Mouse (Mus musculus) hindbrain, embryonic 15.5 days (tissue): Measurements from ENCODE around the gene Lefty1. TPM values are rescaled to one million over a fixed set of nuclear protein-coding genes. Genes with fewer than 3 reads are reported as not detected.

Experiments
- ATAC-seq: fragments of 200-750 bp; cut with Nextera tagmentation; 2 replicates; pipeline ENCODE4 v1.8.0; 2017; ENCODE audit warnings: low read depth, moderate number of reproducible peaks, moderate TSS enrichment; ENCODE audit not compliant: low FRiP score
- H3K27ac ChIP-seq: fragments of 300-500 bp; sonication (generic); replicated peaks from 2 replicates; pipeline ENCODE4 v1.5.1; 2015; ENCODE audit warnings: mild to moderate bottlenecking, inconsistent platforms
- H3K27me3 ChIP-seq: fragments of 300-500 bp; sonication (generic); 2 replicates; pipeline ENCODE4 v1.6.1; 2015; ENCODE audit warnings: control low read depth, inconsistent platforms
- H3K36me3 ChIP-seq: fragments of 300-500 bp; sonication (generic); 2 replicates; pipeline ENCODE4 v1.6.1; 2015; ENCODE audit warnings: control low read depth, inconsistent platforms
- H3K4me1 ChIP-seq: fragments of 300-500 bp; sonication (generic); replicated peaks from 2 replicates; pipeline ENCODE4 v1.6.1; 2015; ENCODE audit warnings: control low read depth, inconsistent platforms
- H3K4me2 ChIP-seq: fragments of 300-500 bp; sonication (generic); 2 replicates; pipeline ENCODE4 v1.6.1; 2015; ENCODE audit warnings: moderate library complexity, mild to moderate bottlenecking, inconsistent platforms
- H3K4me3 ChIP-seq: fragments of 300-500 bp; sonication (generic); 2 replicates; pipeline ENCODE4 v1.5.1; 2015; ENCODE audit warnings: mild to moderate bottlenecking, inconsistent platforms
- H3K9ac ChIP-seq: fragments of 300-500 bp; sonication (generic); 2 replicates; pipeline ENCODE4 v1.6.1; 2015; ENCODE audit warnings: inconsistent platforms
- H3K9me3 ChIP-seq: fragments of 300-500 bp; sonication (generic); 2 replicates; pipeline ENCODE4 v1.6.1; 2016; ENCODE audit warnings: control low read depth, inconsistent platforms
- WGBS: fragments of 180-500 bp; shearing (Covaris S2); methylation state at CpG from one replicate; pipeline ENCODE4 v1.1.7; 2015; 5-methylcytosine and 5-hydroxymethylcytosine counted together
- polyA plus RNA-seq: library from polyadenylated mRNA; unstranded; fragments of >200 nt; fragmentation: Nextera tagmentation; extraction: Ambion mirVana; gene quantifications from 2 replicates; pipeline ENCODE4 v1.2.1, GENCODE M21; 2015

The Lefty1 gene
- polyA plus RNA-seq, 1 experiment from 2014 or later, result 0.16 TPM

GRCm38 (mm10) chr1:180943896-180944295, 9.1 kb downstream of the Lefty1 start:
- Histone ChIP-seq H3K27ac (no peak overlapping the region), H3K9ac (no peak overlapping the region), H3K36me3 (no peaks in the 10 kb centered on the region), H3K27me3 (peaks cover 39% of the 10 kb centered on the region), H3K4me2 (no peak overlapping the region), H3K9me3 (no peaks in the 10 kb centered on the region), H3K4me1 (peaks cover 26% of the 10 kb centered on the region), H3K4me3 (no peak overlapping the region)
- no peak for ATAC-seq
- WGBS, result 71% methylated on average over 1 of the region's 1 CpGs

- H3K4me1 ChIP-seq, result peaks cover 26% of the 10 kb centered on the region
- WGBS, result 90% methylated on average over 4 of the region's 4 CpGs
- H3K9ac ChIP-seq, result no peak overlapping the region
- ATAC-seq, result no peak
- peaks cover 39% of the 10 kb centered on the region for H3K27me3 ChIP-seq
- H3K9me3 ChIP-seq, result no peaks in the 10 kb centered on the region
- H3K36me3 ChIP-seq, result no peaks in the 10 kb centered on the region
- no peak overlapping the region for H3K27ac ChIP-seq
- H3K4me2 ChIP-seq, result no peak overlapping the region
- H3K4me3 ChIP-seq, result no peak overlapping the region
Observed at GRCm38 (mm10) chr1:180944553-180944952, 9.7 kb downstream of the Lefty1 start.

GRCm38 (mm10) chr1:180945001-180945980, 10.5 kb downstream of the Lefty1 start:
- Histone ChIP-seq H3K4me1 (peaks cover 26% of the 10 kb centered on the region), H3K36me3 (no peaks in the 10 kb centered on the region), H3K4me2 (peak overlapping the region; percentile 14; the same call in 1 of the 2 replicates), H3K27ac (no peak overlapping the region), H3K9me3 (no peaks in the 10 kb centered on the region), H3K27me3 (peaks cover 35% of the 10 kb centered on the region), H3K4me3 (no peak overlapping the region), H3K9ac (no peak overlapping the region)
- ATAC-seq, result 0 out of 2 replicates have a peak, but pooled peaks have one; percentile 49
- 31% methylated on average over 20 of the region's 20 CpGs for WGBS

- no peak for ATAC-seq
Observed at GRCm38 (mm10) chr1:180946448-180946847, 11.6 kb downstream of the Lefty1 start.

GRCm38 (mm10) chr1:180952085-180952746, 17.4 kb downstream of the Lefty1 start:
- no peaks in the 10 kb centered on the region for H3K4me1 ChIP-seq

More at GRCm38 (mm10) chr1:180946448-180946847, 11.6 kb downstream of the Lefty1 start:
- no peaks in the 10 kb centered on the region for H3K36me3 ChIP-seq
- H3K27me3 ChIP-seq, result peaks cover 24% of the 10 kb centered on the region
- peaks cover 26% of the 10 kb centered on the region for H3K4me1 ChIP-seq
- H3K9ac ChIP-seq, result no peak overlapping the region
- no peak overlapping the region for H3K4me2 ChIP-seq
- no peak overlapping the region for H3K27ac ChIP-seq
- H3K9me3 ChIP-seq, result no peaks in the 10 kb centered on the region
- 74% methylated on average over 6 of the region's 6 CpGs for WGBS
- no peak overlapping the region for H3K4me3 ChIP-seq

GRCm38 (mm10) chr1:180952808-180953207, 18.0 kb downstream of the Lefty1 start:
- Histone ChIP-seq H3K36me3 (no peaks in the 10 kb centered on the region), H3K9me3 (no peaks in the 10 kb centered on the region), H3K27me3 (no peaks in the 10 kb centered on the region), H3K4me1 (no peaks in the 10 kb centered on the region), H3K4me2 (no peak overlapping the region), H3K27ac (no peak overlapping the region), H3K4me3 (no peak overlapping the region), H3K9ac (no peak overlapping the region)
- WGBS, result 93% methylated on average over 5 of the region's 5 CpGs
- no peak for ATAC-seq

More at GRCm38 (mm10) chr1:180952085-180952746, 17.4 kb downstream of the Lefty1 start:
- Histone ChIP-seq H3K27ac (no peak overlapping the region), H3K27me3 (no peaks in the 10 kb centered on the region), H3K4me2 (no peak overlapping the region), H3K36me3 (no peaks in the 10 kb centered on the region), H3K9ac (no peak overlapping the region), H3K9me3 (no peaks in the 10 kb centered on the region), H3K4me3 (no peak overlapping the region)
- ATAC-seq, result no peak
- 83% methylated on average over 6 of the region's 6 CpGs for WGBS

GRCm38 (mm10) chr1:180956401-180956800, 21.6 kb downstream of the Lefty1 start:
- Histone ChIP-seq H3K9me3 (no peaks in the 10 kb centered on the region), H3K4me3 (no peak overlapping the region), H3K27ac (no peak overlapping the region), H3K27me3 (no peaks in the 10 kb centered on the region), H3K9ac (no peak overlapping the region), H3K4me1 (no peaks in the 10 kb centered on the region), H3K36me3 (no peaks in the 10 kb centered on the region), H3K4me2 (no peak overlapping the region)
- ATAC-seq, result no peak
- 94% methylated on average over 8 of the region's 8 CpGs for WGBS

GRCm38 (mm10) chr1:180956973-180957381, 22.2 kb downstream of the Lefty1 start:
- Histone ChIP-seq H3K36me3 (no peaks in the 10 kb centered on the region), H3K9ac (no peak overlapping the region), H3K27ac (no peak overlapping the region), H3K27me3 (no peaks in the 10 kb centered on the region), H3K9me3 (no peaks in the 10 kb centered on the region), H3K4me2 (no peak overlapping the region), H3K4me1 (no peaks in the 10 kb centered on the region), H3K4me3 (no peak overlapping the region)
- WGBS, result 86% methylated on average over 8 of the region's 8 CpGs
- no peak for ATAC-seq

GRCm38 (mm10) chr1:180957989-180958388, 23.2 kb downstream of the Lefty1 start:
- H3K27ac ChIP-seq, result no peak overlapping the region
- H3K4me3 ChIP-seq, result no peak overlapping the region
- H3K4me2 ChIP-seq, result no peak overlapping the region
- no peaks in the 10 kb centered on the region for H3K36me3 ChIP-seq
- WGBS, result 85% methylated on average over 3 of the region's 3 CpGs
- no peaks in the 10 kb centered on the region for H3K9me3 ChIP-seq
- no peaks in the 10 kb centered on the region for H3K4me1 ChIP-seq
- no peak overlapping the region for H3K9ac ChIP-seq
- H3K27me3 ChIP-seq, result no peaks in the 10 kb centered on the region
- no peak for ATAC-seq

- ATAC-seq, result no peak
- H3K4me2 ChIP-seq, result no peak overlapping the region
- WGBS, result 61% methylated on average over 3 of the region's 3 CpGs
Observed at GRCm38 (mm10) chr1:180958797-180959196, 24.0 kb downstream of the Lefty1 start.

GRCm38 (mm10) chr1:180965786-180966185, 31.0 kb downstream of the Lefty1 start:
- H3K27ac ChIP-seq, result no peak overlapping the region
- H3K36me3 ChIP-seq, result no peaks in the 10 kb centered on the region
- no peak overlapping the region for H3K9ac ChIP-seq
- H3K27me3 ChIP-seq, result no peaks in the 10 kb centered on the region
- WGBS, result 92% methylated on average over 3 of the region's 3 CpGs
- ATAC-seq, result no peak
- H3K4me2 ChIP-seq, result no peak overlapping the region
- no peaks in the 10 kb centered on the region for H3K4me1 ChIP-seq
- H3K4me3 ChIP-seq, result no peak overlapping the region
- H3K9me3 ChIP-seq, result no peaks in the 10 kb centered on the region

More at GRCm38 (mm10) chr1:180958797-180959196, 24.0 kb downstream of the Lefty1 start:
- Histone ChIP-seq H3K4me3 (no peak overlapping the region), H3K36me3 (no peaks in the 10 kb centered on the region), H3K9me3 (no peaks in the 10 kb centered on the region), H3K9ac (no peak overlapping the region), H3K27me3 (no peaks in the 10 kb centered on the region), H3K27ac (no peak overlapping the region), H3K4me1 (no peaks in the 10 kb centered on the region)

GRCm38 (mm10) chr1:180966542-180966941, 31.7 kb downstream of the Lefty1 start:
- no peak overlapping the region for H3K27ac ChIP-seq
- no peak overlapping the region for H3K4me3 ChIP-seq
- 65% methylated on average over 3 of the region's 3 CpGs for WGBS
- H3K4me2 ChIP-seq, result no peak overlapping the region
- no peak overlapping the region for H3K9ac ChIP-seq
- ATAC-seq, result no peak
- no peaks in the 10 kb centered on the region for H3K9me3 ChIP-seq
- H3K27me3 ChIP-seq, result no peaks in the 10 kb centered on the region
- no peaks in the 10 kb centered on the region for H3K36me3 ChIP-seq
- H3K4me1 ChIP-seq, result no peaks in the 10 kb centered on the region
